Mouse (Mus musculus): ENCODE results near the gene Spcs2. TPM values are rescaled to one million over a fixed set of nuclear protein-coding genes. Genes with fewer than 3 reads are reported as not detected.
"Not testable (repeated sequence)": the region's sequence is repeated elsewhere in the genome, so short reads cannot be mapped to it uniquely, and the experiment has no call there.

Spcs2 gene
- polyA plus RNA-seq, 1 experiment from 2014 or later = 344 TPM

DNA sequence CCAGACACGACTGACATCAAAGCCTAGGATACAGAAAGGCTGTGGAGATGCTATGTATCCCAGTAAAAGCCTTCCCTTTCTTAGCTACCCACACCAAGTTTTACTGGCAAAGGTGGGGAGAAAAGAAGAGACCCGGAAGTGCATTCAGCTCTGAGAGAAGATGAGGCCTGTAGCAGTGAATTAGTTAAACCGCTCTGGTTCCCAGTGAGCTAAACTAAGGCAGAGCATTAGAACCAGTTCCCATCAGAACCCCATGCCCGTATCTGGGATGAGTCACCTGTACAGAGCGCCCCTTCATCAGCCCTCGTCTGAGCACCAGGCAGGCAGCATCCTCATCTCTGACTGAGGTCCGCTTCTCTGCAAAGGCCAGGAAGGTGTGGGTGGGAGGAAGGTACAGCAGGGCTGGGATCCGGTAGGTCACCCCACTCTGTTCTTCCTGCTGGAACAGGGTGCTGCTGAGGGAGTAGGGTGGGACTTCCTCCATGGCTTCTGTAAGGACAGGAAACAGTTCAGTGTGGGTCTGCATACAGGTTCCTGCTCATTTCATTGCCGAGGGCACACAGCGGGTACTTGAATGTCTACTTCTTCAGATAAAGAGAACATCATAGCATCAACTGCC, 40.1 kb downstream of the Spcs2 start:
- ATAC-seq (replicated peaks; ENCODE audit: low FRiP score) = no peak
- H3K27ac ChIP-seq (ENCODE audit: low read depth, low read length) = no peak overlapping the region
- 84% methylated on average over 10 of the region's 10 CpGs for WGBS

DNA sequence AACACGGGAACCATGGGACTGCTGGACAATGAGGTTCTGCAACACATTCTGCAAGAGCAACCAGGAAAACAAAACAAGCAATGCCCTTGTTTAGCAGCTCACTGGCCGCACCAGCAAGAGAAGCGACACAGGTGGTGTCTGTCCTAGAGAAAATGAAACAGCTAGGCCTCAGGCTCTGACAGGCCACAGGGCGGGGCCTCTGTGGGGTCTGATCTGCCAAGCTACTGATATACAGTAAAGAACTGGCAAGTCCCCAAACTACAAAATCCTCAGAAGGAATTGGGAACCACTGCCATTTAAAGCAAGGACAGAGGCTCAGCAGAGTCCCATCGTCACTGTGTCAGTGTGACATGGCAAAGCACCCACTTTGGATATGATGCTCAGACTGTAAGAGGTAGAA, 40.8 kb downstream of the Spcs2 start:
- no peaks in the 10 kb centered on the region for H3K9me3 ChIP-seq (ENCODE audit: control insufficient read depth, low read length)
- H3K36me3 ChIP-seq (ENCODE audit: control insufficient read depth, insufficient read depth, low read length) = no peaks in the 10 kb centered on the region
- no peak for ATAC-seq (replicated peaks; ENCODE audit: low FRiP score)
- DNase-seq (ENCODE audit: low spot score) = no peak
- H3K4me3 ChIP-seq (ENCODE audit: low read depth, low read length) = no peak overlapping the region
- H3K4me2 ChIP-seq (ENCODE audit: low read depth, low read length, severe bottlenecking) = no peak overlapping the region
- H3K4me1 ChIP-seq (replicated peaks; ENCODE audit: control insufficient read depth, insufficient read depth, low read length) = no peaks in the 10 kb centered on the region
- H3K27me3 ChIP-seq (ENCODE audit: control insufficient read depth, insufficient read depth, low read length) = no peaks in the 10 kb centered on the region
- H3K27ac ChIP-seq (ENCODE audit: low read depth, low read length) = no peak overlapping the region
- no peak overlapping the region for H3K9ac ChIP-seq (ENCODE audit: low read length)
- WGBS = 85% methylated on average over 5 of the region's 5 CpGs

More for the DNA sequence above, 40.1 kb downstream of the Spcs2 start:
- H3K36me3 ChIP-seq (ENCODE audit: control insufficient read depth, insufficient read depth, low read length) = no peaks in the 10 kb centered on the region
- no peak for DNase-seq (ENCODE audit: low spot score)
- no peaks in the 10 kb centered on the region for H3K27me3 ChIP-seq (ENCODE audit: control insufficient read depth, insufficient read depth, low read length)
- H3K9ac ChIP-seq (ENCODE audit: low read length) = no peak overlapping the region
- no peak overlapping the region for H3K4me3 ChIP-seq (ENCODE audit: low read depth, low read length)
- H3K4me1 ChIP-seq (replicated peaks; ENCODE audit: control insufficient read depth, insufficient read depth, low read length) = no peaks in the 10 kb centered on the region
- no peak overlapping the region for H3K4me2 ChIP-seq (ENCODE audit: low read depth, low read length, severe bottlenecking)
- no peaks in the 10 kb centered on the region for H3K9me3 ChIP-seq (ENCODE audit: control insufficient read depth, low read length)

- no peaks in the 10 kb centered on the region for H3K9me3 ChIP-seq (ENCODE audit: control insufficient read depth, low read length)
- ATAC-seq (replicated peaks; ENCODE audit: low FRiP score) (no peak), DNase-seq (ENCODE audit: low spot score) (no peak)
- no peak overlapping the region for H3K27ac ChIP-seq (ENCODE audit: low read depth, low read length)
- H3K4me2 ChIP-seq (ENCODE audit: low read depth, low read length, severe bottlenecking) = no peak overlapping the region
- no peaks in the 10 kb centered on the region for H3K4me1 ChIP-seq (replicated peaks; ENCODE audit: control insufficient read depth, insufficient read depth, low read length)
- no peak overlapping the region for H3K9ac ChIP-seq (ENCODE audit: low read length)
- no peaks in the 10 kb centered on the region for H3K36me3 ChIP-seq (ENCODE audit: control insufficient read depth, insufficient read depth, low read length)
- WGBS = 90% methylated on average over 2 of the region's 2 CpGs
- H3K27me3 ChIP-seq (ENCODE audit: control insufficient read depth, insufficient read depth, low read length) = no peaks in the 10 kb centered on the region
- no peak overlapping the region for H3K4me3 ChIP-seq (ENCODE audit: low read depth, low read length)
Observed at GRCm38 (mm10) chr7:99821953-99822352, 41.3 kb downstream of the Spcs2 start.

GRCm38 (mm10) chr7:99818181-99818725, 45.0 kb downstream of the Spcs2 start:
- not testable (repeated sequence) for H3K9ac ChIP-seq (ENCODE audit: low read length); DNase-seq (ENCODE audit: low spot score); H3K4me1 ChIP-seq (replicated peaks; ENCODE audit: control insufficient read depth, insufficient read depth, low read length); H3K27me3 ChIP-seq (ENCODE audit: control insufficient read depth, insufficient read depth, low read length); H3K36me3 ChIP-seq (ENCODE audit: control insufficient read depth, insufficient read depth, low read length); H3K4me2 ChIP-seq (ENCODE audit: low read depth, low read length, severe bottlenecking); H3K27ac ChIP-seq (ENCODE audit: low read depth, low read length); H3K4me3 ChIP-seq (ENCODE audit: low read depth, low read length); H3K9me3 ChIP-seq (ENCODE audit: control insufficient read depth, low read length); ATAC-seq (replicated peaks; ENCODE audit: low FRiP score)
- 21% methylated on average over 9 of the region's 9 CpGs for WGBS

DNA sequence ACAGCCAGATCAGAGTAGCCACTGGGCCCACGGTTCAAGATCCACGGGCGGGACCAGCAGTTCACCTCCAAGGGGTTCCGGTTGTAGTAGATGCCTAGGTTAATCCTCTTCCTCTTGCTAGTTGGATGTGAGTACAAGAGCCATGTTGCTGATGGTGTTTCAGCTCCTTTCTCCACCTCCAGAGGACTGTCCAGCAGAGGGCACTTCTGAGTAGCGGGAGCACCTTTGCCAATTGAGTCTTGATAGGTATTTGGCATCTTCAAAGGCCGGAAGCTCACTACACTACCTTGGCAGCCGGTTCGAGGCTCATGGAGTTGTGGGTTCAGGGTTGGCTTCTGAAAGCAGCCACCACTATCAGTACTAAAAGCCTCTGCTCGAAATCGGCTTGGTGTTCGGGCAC, 49.9 kb downstream of the Spcs2 start:
- no peak for ATAC-seq (replicated peaks; ENCODE audit: low FRiP score)
- DNase-seq (ENCODE audit: low spot score) = no peak
- 90% methylated on average over 11 of the region's 11 CpGs for WGBS

DNA sequence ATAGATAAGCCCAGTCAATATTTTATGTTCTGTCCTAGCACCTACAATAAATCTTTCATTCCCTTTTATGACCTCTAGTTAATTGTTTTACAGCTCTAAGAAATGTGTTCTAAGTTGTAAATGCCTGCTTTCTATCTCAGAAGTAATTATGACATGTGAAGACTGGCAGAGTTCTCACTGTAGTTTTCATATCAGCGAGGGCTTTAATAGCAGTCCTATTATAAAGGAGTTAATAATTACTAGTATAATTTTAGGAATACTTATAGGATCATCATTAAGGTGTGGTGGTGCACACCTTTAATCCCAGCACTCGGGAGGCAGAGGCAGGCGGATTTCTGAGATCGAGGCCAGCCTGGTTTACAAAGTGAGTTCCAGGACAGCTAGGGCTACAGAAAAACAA, 51.6 kb downstream of the Spcs2 start:
- no peak overlapping the region for H3K4me3 ChIP-seq (ENCODE audit: low read depth, low read length)
- H3K27me3 ChIP-seq (ENCODE audit: control insufficient read depth, insufficient read depth, low read length) = no peaks in the 10 kb centered on the region

More for the DNA sequence above, 49.9 kb downstream of the Spcs2 start:
- H3K36me3 ChIP-seq (ENCODE audit: control insufficient read depth, insufficient read depth, low read length) = no peaks in the 10 kb centered on the region
- no peaks in the 10 kb centered on the region for H3K27me3 ChIP-seq (ENCODE audit: control insufficient read depth, insufficient read depth, low read length)
- no peaks in the 10 kb centered on the region for H3K9me3 ChIP-seq (ENCODE audit: control insufficient read depth, low read length)
- no peak overlapping the region for H3K9ac ChIP-seq (ENCODE audit: low read length)
- no peak overlapping the region for H3K4me2 ChIP-seq (ENCODE audit: low read depth, low read length, severe bottlenecking)
- no peaks in the 10 kb centered on the region for H3K4me1 ChIP-seq (replicated peaks; ENCODE audit: control insufficient read depth, insufficient read depth, low read length)
- H3K27ac ChIP-seq (ENCODE audit: low read depth, low read length) = no peak overlapping the region
- no peak overlapping the region for H3K4me3 ChIP-seq (ENCODE audit: low read depth, low read length)

GRCm38 (mm10) chr7:99810814-99811213, 52.4 kb downstream of the Spcs2 start:
- no peak overlapping the region for H3K9ac ChIP-seq (ENCODE audit: low read length)
- H3K27ac ChIP-seq (ENCODE audit: low read depth, low read length) = no peak overlapping the region
- no peaks in the 10 kb centered on the region for H3K36me3 ChIP-seq (ENCODE audit: control insufficient read depth, insufficient read depth, low read length)
- H3K4me3 ChIP-seq (ENCODE audit: low read depth, low read length) = no peak overlapping the region
- DNase-seq (ENCODE audit: low spot score) (no peak), ATAC-seq (replicated peaks; ENCODE audit: low FRiP score) (no peak)
- H3K9me3 ChIP-seq (ENCODE audit: control insufficient read depth, low read length) = no peaks in the 10 kb centered on the region
- H3K4me2 ChIP-seq (ENCODE audit: low read depth, low read length, severe bottlenecking) = no peak overlapping the region
- no peaks in the 10 kb centered on the region for H3K27me3 ChIP-seq (ENCODE audit: control insufficient read depth, insufficient read depth, low read length)
- 97% methylated on average over 2 of the region's 2 CpGs for WGBS
- H3K4me1 ChIP-seq (replicated peaks; ENCODE audit: control insufficient read depth, insufficient read depth, low read length) = no peaks in the 10 kb centered on the region

More for the DNA sequence above, 51.6 kb downstream of the Spcs2 start:
- Histone ChIP-seq H3K9ac (ENCODE audit: low read length) (no peak overlapping the region), H3K4me2 (ENCODE audit: low read depth, low read length, severe bottlenecking) (no peak overlapping the region), H3K9me3 (ENCODE audit: control insufficient read depth, low read length) (no peaks in the 10 kb centered on the region), H3K36me3 (ENCODE audit: control insufficient read depth, insufficient read depth, low read length) (no peaks in the 10 kb centered on the region), H3K4me1 (replicated peaks; ENCODE audit: control insufficient read depth, insufficient read depth, low read length) (no peaks in the 10 kb centered on the region), H3K27ac (ENCODE audit: low read depth, low read length) (no peak overlapping the region)
- ATAC-seq (replicated peaks; ENCODE audit: low FRiP score) = no peak
- DNase-seq (ENCODE audit: low spot score) = no peak
- WGBS = 90% methylated on average over 4 of the region's 4 CpGs

DNA sequence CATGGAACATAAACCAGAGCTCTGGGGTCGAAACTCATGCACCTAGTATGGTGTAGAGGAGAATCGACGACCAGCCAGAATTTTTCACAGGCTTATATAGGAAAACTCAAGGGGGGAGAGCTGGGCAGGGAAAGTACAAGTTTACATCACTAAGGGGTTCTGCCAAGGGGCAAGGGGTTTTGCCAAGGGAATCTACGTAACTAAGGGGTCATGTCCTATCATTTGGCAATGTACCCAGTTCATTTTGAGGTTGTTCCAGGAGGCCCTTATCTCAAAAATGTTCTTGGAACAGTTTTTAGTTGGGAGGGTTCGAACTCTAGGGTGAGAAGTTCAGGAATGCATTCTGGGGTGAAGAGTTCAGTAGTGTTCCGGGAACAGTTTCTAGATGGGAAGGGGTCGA, 56.2 kb downstream of the Spcs2 start:
- 83% methylated on average over 6 of the region's 7 CpGs for WGBS

DNA sequence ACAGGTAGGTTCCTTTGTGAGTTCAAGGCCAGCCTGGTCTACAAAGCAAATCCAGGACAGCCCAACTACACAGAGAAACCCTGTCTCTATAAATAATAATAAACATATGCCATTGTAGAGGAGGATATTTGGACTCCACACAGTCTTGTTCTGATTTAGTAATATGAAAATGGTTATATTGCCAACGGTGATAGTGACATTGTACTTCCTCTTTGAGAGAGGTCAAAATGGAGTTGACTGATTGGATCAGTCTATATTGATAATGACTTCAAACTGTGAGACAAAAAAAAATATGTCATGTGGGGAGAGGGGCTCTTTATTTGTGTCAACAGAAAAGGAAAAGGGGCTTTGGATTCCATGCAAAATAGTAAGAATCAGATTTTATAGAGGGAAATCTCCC, 57.9 kb downstream of the Spcs2 start:
- no peak overlapping the region for H3K4me3 ChIP-seq (ENCODE audit: low read depth, low read length)
- no peaks in the 10 kb centered on the region for H3K4me1 ChIP-seq (replicated peaks; ENCODE audit: control insufficient read depth, insufficient read depth, low read length)
- H3K9ac ChIP-seq (ENCODE audit: low read length) = no peak overlapping the region
- no peak overlapping the region for H3K27ac ChIP-seq (ENCODE audit: low read depth, low read length)
- no peak overlapping the region for H3K4me2 ChIP-seq (ENCODE audit: low read depth, low read length, severe bottlenecking)
- WGBS = 89% methylated on average over 1 of the region's 1 CpGs
- no peaks in the 10 kb centered on the region for H3K27me3 ChIP-seq (ENCODE audit: control insufficient read depth, insufficient read depth, low read length)
- DNase-seq (ENCODE audit: low spot score) = no peak
- ATAC-seq (replicated peaks; ENCODE audit: low FRiP score) = no peak
- no peaks in the 10 kb centered on the region for H3K36me3 ChIP-seq (ENCODE audit: control insufficient read depth, insufficient read depth, low read length)
- no peaks in the 10 kb centered on the region for H3K9me3 ChIP-seq (ENCODE audit: control insufficient read depth, low read length)

More for the DNA sequence above, 56.2 kb downstream of the Spcs2 start:
- not testable (repeated sequence) for H3K36me3 ChIP-seq (ENCODE audit: control insufficient read depth, insufficient read depth, low read length); H3K27ac ChIP-seq (ENCODE audit: low read depth, low read length); H3K9me3 ChIP-seq (ENCODE audit: control insufficient read depth, low read length); H3K9ac ChIP-seq (ENCODE audit: low read length); ATAC-seq (replicated peaks; ENCODE audit: low FRiP score); H3K4me1 ChIP-seq (replicated peaks; ENCODE audit: control insufficient read depth, insufficient read depth, low read length); H3K4me2 ChIP-seq (ENCODE audit: low read depth, low read length, severe bottlenecking); DNase-seq (ENCODE audit: low spot score); H3K27me3 ChIP-seq (ENCODE audit: control insufficient read depth, insufficient read depth, low read length); H3K4me3 ChIP-seq (ENCODE audit: low read depth, low read length)

Measured in forebrain, embryonic 11.5 days (tissue).